Mouse (Mus musculus): ENCODE data around the gene Nme3. TPM values are rescaled to one million over a fixed set of nuclear protein-coding genes. Genes with fewer than 3 reads are reported as not detected.

Nme3 gene
- polyA plus RNA-seq, 1 experiment from 2014 or later: 76.7 TPM

DNA sequence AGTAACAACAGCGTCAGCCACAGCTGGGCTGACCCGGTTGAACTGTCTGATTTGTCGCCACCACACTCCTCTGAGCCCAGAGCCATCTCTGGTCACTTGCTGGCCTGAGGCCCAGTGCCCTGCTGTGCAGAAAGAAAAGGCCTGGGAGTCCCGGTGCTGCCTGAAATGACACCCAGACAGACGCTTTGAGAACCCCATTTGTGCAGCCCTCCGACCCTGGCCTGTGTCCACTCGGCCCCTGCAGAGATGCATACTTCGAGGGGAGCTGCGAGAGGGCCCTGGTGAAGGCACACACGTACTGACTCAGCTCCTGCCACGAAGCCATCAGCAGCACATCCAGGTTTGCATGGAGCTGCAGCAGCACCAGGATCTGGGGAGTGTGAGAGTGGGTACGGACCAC is 3.5 kb upstream of the Nme3 start:
- no peak overlapping the region for H3K4me3 ChIP-seq (ENCODE audit: low read depth, low read length)
- no peak for ATAC-seq (ENCODE audit: insufficient number of reproducible peaks, insufficient read depth, low FRiP score, low read depth)
- no peaks in the 10 kb centered on the region for H3K9me3 ChIP-seq (ENCODE audit: control insufficient read depth, low read depth, low read length)
- H3K36me3 ChIP-seq (ENCODE audit: control insufficient read depth, insufficient read depth, low read length): peaks cover 44% of the 10 kb centered on the region
- peaks cover 16% of the 10 kb centered on the region for H3K4me1 ChIP-seq (ENCODE audit: control insufficient read depth, insufficient read depth, low read length)
- no peak overlapping the region for H3K9ac ChIP-seq (replicated peaks; ENCODE audit: low read depth, low read length)
- no peaks in the 10 kb centered on the region for H3K27me3 ChIP-seq (ENCODE audit: control insufficient read depth, insufficient read depth, low read length)
- no peak overlapping the region for H3K4me2 ChIP-seq (replicated peaks; ENCODE audit: low read depth, low read length)
- WGBS: 95% methylated on average over 12 of the region's 12 CpGs
- no peak overlapping the region for H3K27ac ChIP-seq (ENCODE audit: low read length)

GRCm38 (mm10) chr17:24893276-24893675 is 3.0 kb upstream of the Nme3 start:
- Histone ChIP-seq H3K9me3 (ENCODE audit: control insufficient read depth, low read depth, low read length) (no peaks in the 10 kb centered on the region), H3K4me2 (replicated peaks; ENCODE audit: low read depth, low read length) (no peak overlapping the region), H3K27ac (ENCODE audit: low read length) (no peak overlapping the region), H3K9ac (replicated peaks; ENCODE audit: low read depth, low read length) (no peak overlapping the region), H3K4me1 (ENCODE audit: control insufficient read depth, insufficient read depth, low read length) (peaks cover 15% of the 10 kb centered on the region), H3K4me3 (ENCODE audit: low read depth, low read length) (no peak overlapping the region), H3K27me3 (ENCODE audit: control insufficient read depth, insufficient read depth, low read length) (no peaks in the 10 kb centered on the region), H3K36me3 (ENCODE audit: control insufficient read depth, insufficient read depth, low read length) (peaks cover 48% of the 10 kb centered on the region)
- 96% methylated on average over 2 of the region's 2 CpGs for WGBS
- no peak for ATAC-seq (ENCODE audit: insufficient number of reproducible peaks, insufficient read depth, low FRiP score, low read depth)

DNA sequence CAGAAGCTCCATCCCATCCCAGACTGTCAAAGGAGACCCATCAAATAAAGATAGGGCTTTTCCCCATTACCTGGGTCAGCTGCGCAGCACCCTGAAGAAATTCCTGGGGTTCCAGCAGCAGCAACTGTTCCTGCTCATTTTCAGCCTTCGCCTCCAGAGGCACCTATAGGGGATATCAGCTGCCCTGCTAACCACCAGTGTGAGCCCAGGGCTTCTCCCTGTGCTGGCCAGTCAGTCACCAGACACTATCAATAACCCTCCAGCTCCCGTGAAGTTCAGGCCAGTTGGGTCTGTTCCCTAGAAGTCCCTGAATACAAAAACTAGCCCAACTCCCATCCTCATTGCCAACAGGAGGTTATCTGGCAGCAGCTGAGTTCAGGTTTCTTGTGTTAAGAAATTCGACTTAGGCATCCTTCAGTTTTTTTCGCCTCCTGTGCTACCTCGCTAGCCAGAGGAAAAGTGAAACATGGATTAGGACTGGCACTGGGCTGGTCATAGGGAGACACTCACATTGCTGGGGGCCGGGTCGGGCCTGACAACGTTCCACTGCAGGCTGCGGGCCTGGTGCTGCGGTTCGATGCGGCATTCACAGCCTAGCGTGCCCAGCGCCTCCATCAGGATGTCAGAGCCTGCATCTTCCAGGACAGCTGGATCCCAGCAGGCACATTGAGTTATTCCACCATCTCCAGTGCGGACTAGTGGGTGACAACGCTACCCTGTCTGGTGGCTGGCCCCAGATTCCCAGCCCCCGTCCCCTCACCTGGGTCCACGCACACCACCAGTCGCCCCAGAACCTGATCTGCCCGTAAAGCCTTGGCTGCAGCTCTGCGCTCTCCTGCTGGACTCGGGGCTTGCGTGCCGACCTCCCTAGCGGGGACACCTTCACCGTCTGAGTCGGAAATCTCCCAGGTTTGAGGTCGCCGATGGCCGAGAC is 2.0 kb upstream of the Nme3 start:
- H3K4me2 ChIP-seq (replicated peaks; ENCODE audit: low read depth, low read length): peak overlapping the region; percentile 99
- peak overlapping the region; percentile 91 for H3K4me3 ChIP-seq (ENCODE audit: low read depth, low read length)
- ATAC-seq (ENCODE audit: insufficient number of reproducible peaks, insufficient read depth, low FRiP score, low read depth): peak; percentile 6
- peak overlapping the region; percentile 81 for H3K9ac ChIP-seq (replicated peaks; ENCODE audit: low read depth, low read length)
- peaks cover 55% of the 10 kb centered on the region for H3K36me3 ChIP-seq (ENCODE audit: control insufficient read depth, insufficient read depth, low read length)
- H3K27ac ChIP-seq (ENCODE audit: low read length): peak overlapping the region; percentile 78; the same call in 1 of the 2 replicates
- 10% methylated on average over 31 of the region's 31 CpGs for whole genome bisulfite sequencing
- no peaks in the 10 kb centered on the region for H3K27me3 ChIP-seq (ENCODE audit: control insufficient read depth, insufficient read depth, low read length)
- H3K4me1 ChIP-seq (ENCODE audit: control insufficient read depth, insufficient read depth, low read length): peaks cover 15% of the 10 kb centered on the region
- H3K9me3 ChIP-seq (ENCODE audit: control insufficient read depth, low read depth, low read length): no peaks in the 10 kb centered on the region

- under 1% methylated on average over 62 of the region's 62 CpGs for WGBS
- Histone ChIP-seq H3K4me2 (replicated peaks; ENCODE audit: low read depth, low read length) (peak within 1 kb of the TSS; percentile 99), H3K9me3 (ENCODE audit: control insufficient read depth, low read depth, low read length) (no peaks in the 10 kb centered on the region), H3K36me3 (ENCODE audit: control insufficient read depth, insufficient read depth, low read length) (peaks cover 59% of the 10 kb centered on the region), H3K4me3 (ENCODE audit: low read depth, low read length) (peak within 1 kb of the TSS; percentile 91), H3K4me1 (ENCODE audit: control insufficient read depth, insufficient read depth, low read length) (peaks cover 15% of the 10 kb centered on the region), H3K27me3 (ENCODE audit: control insufficient read depth, insufficient read depth, low read length) (no peaks in the 10 kb centered on the region), H3K27ac (ENCODE audit: low read length) (peak within 1 kb of the TSS; percentile 78), H3K9ac (replicated peaks; ENCODE audit: low read depth, low read length) (peak within 1 kb of the TSS; percentile 81)
- peak; percentile 60 for ATAC-seq (ENCODE audit: insufficient number of reproducible peaks, insufficient read depth, low FRiP score, low read depth)
These were observed 1.2 kb upstream of the Nme3 start, which contains the start of the genes Eme2 and Mrps34 for GRCm38 (mm10) chr17:24894995-24895547. Gene Eme2 (minus strand): TSS chr17:24895087. Gene Mrps34 (plus strand): TSS chr17:24895116.

DNA sequence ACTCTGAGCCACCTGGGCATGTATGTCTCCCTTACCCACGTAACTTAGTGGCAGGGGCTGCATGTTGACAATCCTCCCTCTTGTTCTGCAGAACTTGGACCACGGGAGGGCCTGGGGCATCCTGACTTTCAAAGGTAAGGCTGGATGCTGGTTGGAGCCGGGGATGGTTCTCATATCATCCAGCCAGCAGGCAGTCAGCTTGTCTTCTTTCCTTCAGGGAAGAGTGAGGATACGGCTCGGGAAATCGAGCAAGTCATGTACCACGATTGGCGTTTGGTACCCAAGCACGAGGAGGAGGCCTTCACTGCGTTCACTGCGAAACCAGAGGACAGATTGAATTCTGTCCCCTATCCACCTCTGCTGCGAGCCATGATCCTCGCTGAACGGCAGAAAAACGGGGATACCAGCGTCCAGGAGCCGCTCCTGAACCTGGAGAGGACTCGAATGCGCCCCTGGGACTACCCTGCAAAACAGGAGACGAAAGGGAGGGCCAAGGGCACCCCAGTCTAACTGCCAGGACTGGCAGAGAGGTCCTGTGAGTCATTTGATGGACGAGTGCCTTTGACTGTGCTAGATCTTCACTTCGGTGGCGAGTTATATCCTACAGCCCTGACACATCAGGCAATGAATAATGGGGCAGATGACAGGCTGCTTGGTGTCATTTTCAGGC is 594 bp upstream of the Nme3 start:
- Histone ChIP-seq H3K4me2 (replicated peaks; ENCODE audit: low read depth, low read length) (peak overlapping the region; percentile 99), H3K4me3 (ENCODE audit: low read depth, low read length) (peak overlapping the region; percentile 91), H3K9ac (replicated peaks; ENCODE audit: low read depth, low read length) (peak overlapping the region; percentile 81), H3K36me3 (ENCODE audit: control insufficient read depth, insufficient read depth, low read length) (peaks cover 60% of the 10 kb centered on the region), H3K27ac (ENCODE audit: low read length) (peak overlapping the region; percentile 78), H3K4me1 (ENCODE audit: control insufficient read depth, insufficient read depth, low read length) (peaks cover 15% of the 10 kb centered on the region), H3K9me3 (ENCODE audit: control insufficient read depth, low read depth, low read length) (no peaks in the 10 kb centered on the region), H3K27me3 (ENCODE audit: control insufficient read depth, insufficient read depth, low read length) (no peaks in the 10 kb centered on the region)
- ATAC-seq (ENCODE audit: insufficient number of reproducible peaks, insufficient read depth, low FRiP score, low read depth): no peak
- 11% methylated on average over 23 of the region's 23 CpGs for WGBS

- Histone ChIP-seq H3K9ac (replicated peaks; ENCODE audit: low read depth, low read length) (peak overlapping the region; percentile 71), H3K27ac (ENCODE audit: low read length) (no peak overlapping the region), H3K27me3 (ENCODE audit: control insufficient read depth, insufficient read depth, low read length) (no peaks in the 10 kb centered on the region), H3K4me3 (ENCODE audit: low read depth, low read length) (peak overlapping the region; percentile 91), H3K9me3 (ENCODE audit: control insufficient read depth, low read depth, low read length) (no peaks in the 10 kb centered on the region), H3K4me2 (replicated peaks; ENCODE audit: low read depth, low read length) (peak overlapping the region; percentile 99), H3K4me1 (ENCODE audit: control insufficient read depth, insufficient read depth, low read length) (peaks cover 15% of the 10 kb centered on the region), H3K36me3 (ENCODE audit: control insufficient read depth, insufficient read depth, low read length) (peaks cover 62% of the 10 kb centered on the region)
- ATAC-seq (ENCODE audit: insufficient number of reproducible peaks, insufficient read depth, low FRiP score, low read depth): no peak
- 29% methylated on average over 11 of the region's 11 CpGs for WGBS
These were observed 631 bp downstream of the Nme3 start for GRCm38 (mm10) chr17:24896993-24897269.

GRCm38 (mm10) chr17:24897600-24897999 is 1.3 kb downstream of the Nme3 start:
- Histone ChIP-seq H3K9me3 (ENCODE audit: control insufficient read depth, low read depth, low read length) (no peaks in the 10 kb centered on the region), H3K4me2 (replicated peaks; ENCODE audit: low read depth, low read length) (peak overlapping the region; percentile 99; the same call in 1 of the 2 replicates), H3K27ac (ENCODE audit: low read length) (no peak overlapping the region), H3K27me3 (ENCODE audit: control insufficient read depth, insufficient read depth, low read length) (no peaks in the 10 kb centered on the region), H3K4me1 (ENCODE audit: control insufficient read depth, insufficient read depth, low read length) (peaks cover 15% of the 10 kb centered on the region), H3K4me3 (ENCODE audit: low read depth, low read length) (peak overlapping the region; percentile 91; the same call in 1 of the 2 replicates), H3K9ac (replicated peaks; ENCODE audit: low read depth, low read length) (no peak overlapping the region), H3K36me3 (ENCODE audit: control insufficient read depth, insufficient read depth, low read length) (peaks cover 62% of the 10 kb centered on the region)
- ATAC-seq (ENCODE audit: insufficient number of reproducible peaks, insufficient read depth, low FRiP score, low read depth): no peak
- WGBS: 70% methylated on average over 4 of the region's 4 CpGs

DNA sequence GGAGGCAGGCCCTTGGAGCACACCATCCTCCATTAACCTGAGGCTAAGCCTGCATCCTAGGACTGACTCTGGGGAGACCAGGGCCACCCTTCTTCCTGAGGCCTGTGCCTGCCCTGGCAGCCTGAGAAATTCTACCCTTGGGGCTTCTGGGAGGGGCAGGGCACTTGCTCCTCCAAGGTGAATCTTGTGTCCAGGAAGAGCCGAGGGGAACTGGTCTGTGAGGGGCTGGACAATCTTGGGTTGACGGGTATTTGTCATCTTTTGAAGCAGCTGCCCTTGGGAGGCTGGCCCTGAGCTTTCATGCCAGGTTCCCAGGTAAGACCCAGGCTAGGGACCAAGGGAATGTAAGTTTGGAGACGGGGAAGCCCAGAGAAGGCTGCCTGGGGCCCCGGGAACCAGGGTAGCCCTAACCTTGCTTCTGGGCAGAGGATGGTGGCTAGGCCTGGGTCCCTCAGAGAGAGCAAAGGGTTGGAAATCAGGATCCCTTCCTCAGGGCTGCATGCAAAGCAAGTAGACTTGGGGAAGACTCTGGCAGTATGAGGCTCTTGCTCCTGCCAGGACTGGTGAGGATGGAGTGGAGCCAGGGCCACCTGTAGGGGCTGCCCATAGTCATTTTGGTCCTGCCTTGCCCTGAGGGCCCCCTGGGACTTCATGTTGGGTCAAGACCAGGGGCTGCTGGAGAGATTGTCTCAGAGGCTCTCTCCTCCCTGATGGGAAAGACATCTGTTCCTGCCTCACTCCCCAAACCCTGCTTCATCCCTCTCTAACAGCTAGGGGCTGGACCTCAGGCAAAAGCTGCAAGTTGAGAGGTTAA is 1.9 kb downstream of the Nme3 start:
- H3K4me1 ChIP-seq (ENCODE audit: control insufficient read depth, insufficient read depth, low read length): peaks cover 15% of the 10 kb centered on the region
- H3K4me3 ChIP-seq (ENCODE audit: low read depth, low read length): peak overlapping the region; percentile 91; the same call in 1 of the 2 replicates
- 0 out of 2 replicates have a peak overlapping the region, but pooled peaks have one; percentile 10 for H3K9ac ChIP-seq (replicated peaks; ENCODE audit: low read depth, low read length)
- WGBS: 80% methylated on average over 4 of the region's 4 CpGs
- no peak for ATAC-seq (ENCODE audit: insufficient number of reproducible peaks, insufficient read depth, low FRiP score, low read depth)
- no peak overlapping the region for H3K27ac ChIP-seq (ENCODE audit: low read length)
- H3K36me3 ChIP-seq (ENCODE audit: control insufficient read depth, insufficient read depth, low read length): peaks cover 63% of the 10 kb centered on the region
- no peaks in the 10 kb centered on the region for H3K27me3 ChIP-seq (ENCODE audit: control insufficient read depth, insufficient read depth, low read length)
- H3K4me2 ChIP-seq (replicated peaks; ENCODE audit: low read depth, low read length): no peak overlapping the region
- no peaks in the 10 kb centered on the region for H3K9me3 ChIP-seq (ENCODE audit: control insufficient read depth, low read depth, low read length)
